Mouse (Mus musculus) kidney, postnatal 0 days (tissue): ENCODE data around the gene Lix1l. TPM values are rescaled to one million over a fixed set of nuclear protein-coding genes. Genes with fewer than 3 reads are reported as not detected.

Source experiments
- ATAC-seq: fragments of 200-750 bp; cut with Nextera tagmentation; replicated peaks from 2 replicates; pipeline ENCODE4 v1.8.0; 2017; ENCODE audit warnings: low read depth, moderate number of reproducible peaks, moderate TSS enrichment, moderate library complexity; ENCODE audit not compliant: low FRiP score
- DNase-seq: peaks from one replicate; pipeline ENCODE4 v3.0.0-alpha.2; 2016; ENCODE audit warnings: low spot score
- H3K27ac ChIP-seq: fragments of 300-500 bp; sonication (generic); 2 replicates; pipeline ENCODE4 v1.5.1; 2014; ENCODE audit warnings: mild to moderate bottlenecking
- H3K27me3 ChIP-seq: fragments of 300-500 bp; sonication (generic); 2 replicates; pipeline ENCODE4 v1.6.1; 2014; ENCODE audit warnings: low read length, mixed read lengths; ENCODE audit not compliant: insufficient read depth
- H3K36me3 ChIP-seq: fragments of 300-500 bp; sonication (generic); 2 replicates; pipeline ENCODE4 v1.6.1; 2014; ENCODE audit warnings: low read length, mixed read lengths; ENCODE audit not compliant: insufficient read depth
- H3K4me1 ChIP-seq: fragments of 300-500 bp; sonication (generic); replicated peaks from 2 replicates; pipeline ENCODE4 v1.6.1; 2014; ENCODE audit warnings: antibody characterized with exemption, low read length, mixed read lengths; ENCODE audit not compliant: insufficient read depth
- H3K4me2 ChIP-seq: fragments of 300-500 bp; sonication (generic); 2 replicates; pipeline ENCODE4 v1.6.1; 2014; ENCODE audit warnings: mild to moderate bottlenecking, low read length, moderate library complexity, mixed read lengths
- H3K4me3 ChIP-seq: fragments of 300-500 bp; sonication (generic); replicated peaks from 2 replicates; pipeline ENCODE4 v1.5.1; 2014; ENCODE audit warnings: low read depth, low read length
- H3K9ac ChIP-seq: fragments of 300-500 bp; sonication (generic); 2 replicates; pipeline ENCODE4 v1.6.1; 2014; ENCODE audit warnings: low read depth, low read length
- H3K9me3 ChIP-seq: fragments of 300-500 bp; sonication (generic); replicated peaks from 2 replicates; pipeline ENCODE4 v1.6.1; 2016; ENCODE audit warnings: low read length, inconsistent platforms, mixed read lengths
- CTCF ChIP-seq: IDR thresholded peaks from 2 replicates; pipeline ENCODE4 v1.5.1; 2016; ENCODE audit warnings: antibody characterized with exemption, low read depth, mild to moderate bottlenecking, moderate library complexity
- WGBS: fragments of 180-500 bp; shearing (Covaris S2); extraction: QIAGEN DNeasy Blood & Tissue Kit; methylation state at CpG from one replicate; pipeline ENCODE4 v1.1.7; 2014; 5-methylcytosine and 5-hydroxymethylcytosine counted together
- polyA plus RNA-seq: library from polyadenylated mRNA; unstranded; fragments of >200 nt; fragmentation: Nextera tagmentation; extraction: Ambion mirVana; gene quantifications from 2 replicates; pipeline ENCODE4 v1.2.1, GENCODE M21; 2015

The Lix1l gene
- polyA plus RNA-seq, 1 experiment from 2014 or later, result 4.9 TPM

GRCm38 (mm10) chr3:96564633-96565032, 36.3 kb upstream of the Lix1l start:
- H3K4me1 ChIP-seq, result peaks cover 16% of the 10 kb centered on the region
- H3K9ac ChIP-seq, result no peak overlapping the region
- TF ChIP-seq CTCF, result no peak
- no peaks in the 10 kb centered on the region for H3K9me3 ChIP-seq
- H3K27me3 ChIP-seq, result no peaks in the 10 kb centered on the region
- WGBS, result 13% methylated on average over 7 of the region's 7 CpGs
- H3K4me2 ChIP-seq, result peak overlapping the region; percentile 4; the same call in 1 of the 2 replicates
- H3K36me3 ChIP-seq, result peaks cover 19% of the 10 kb centered on the region
- H3K27ac ChIP-seq, result peak overlapping the region; percentile 86
- peak; percentile 75 for DNase-seq
- H3K4me3 ChIP-seq, result no peak overlapping the region
- no peak for ATAC-seq

DNA sequence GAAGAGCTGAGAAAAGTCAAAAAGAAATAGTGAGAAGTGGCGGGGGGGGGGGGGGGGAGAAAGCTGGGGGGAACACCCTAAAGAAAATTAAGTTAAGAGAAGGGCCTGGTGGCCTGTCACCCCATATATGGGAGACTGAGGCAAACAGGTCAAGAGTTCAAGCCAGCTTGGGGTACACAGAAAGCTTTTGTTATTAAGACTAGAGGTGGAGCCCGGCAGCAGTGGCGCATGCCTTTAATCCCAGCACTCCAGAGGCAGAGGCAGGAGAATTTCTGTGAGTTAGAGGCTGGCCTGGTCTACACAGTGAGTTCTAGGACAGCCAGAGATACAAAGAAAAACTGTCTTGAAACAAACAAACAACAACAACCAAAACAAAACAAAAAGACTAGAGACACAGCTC, 35.8 kb upstream of the Lix1l start:
- Histone ChIP-seq H3K9ac (no peak overlapping the region), H3K27ac (peak overlapping the region; percentile 86), H3K4me3 (no peak overlapping the region), H3K4me2 (peak overlapping the region; percentile 4; the same call in 1 of the 2 replicates), H3K4me1 (peaks cover 16% of the 10 kb centered on the region), H3K27me3 (no peaks in the 10 kb centered on the region), H3K9me3 (no peaks in the 10 kb centered on the region), H3K36me3 (peaks cover 14% of the 10 kb centered on the region)
- TF ChIP-seq CTCF, result no peak
- DNase-seq (no peak), ATAC-seq (no peak)
- 58% methylated on average over 3 of the region's 3 CpGs for WGBS

DNA sequence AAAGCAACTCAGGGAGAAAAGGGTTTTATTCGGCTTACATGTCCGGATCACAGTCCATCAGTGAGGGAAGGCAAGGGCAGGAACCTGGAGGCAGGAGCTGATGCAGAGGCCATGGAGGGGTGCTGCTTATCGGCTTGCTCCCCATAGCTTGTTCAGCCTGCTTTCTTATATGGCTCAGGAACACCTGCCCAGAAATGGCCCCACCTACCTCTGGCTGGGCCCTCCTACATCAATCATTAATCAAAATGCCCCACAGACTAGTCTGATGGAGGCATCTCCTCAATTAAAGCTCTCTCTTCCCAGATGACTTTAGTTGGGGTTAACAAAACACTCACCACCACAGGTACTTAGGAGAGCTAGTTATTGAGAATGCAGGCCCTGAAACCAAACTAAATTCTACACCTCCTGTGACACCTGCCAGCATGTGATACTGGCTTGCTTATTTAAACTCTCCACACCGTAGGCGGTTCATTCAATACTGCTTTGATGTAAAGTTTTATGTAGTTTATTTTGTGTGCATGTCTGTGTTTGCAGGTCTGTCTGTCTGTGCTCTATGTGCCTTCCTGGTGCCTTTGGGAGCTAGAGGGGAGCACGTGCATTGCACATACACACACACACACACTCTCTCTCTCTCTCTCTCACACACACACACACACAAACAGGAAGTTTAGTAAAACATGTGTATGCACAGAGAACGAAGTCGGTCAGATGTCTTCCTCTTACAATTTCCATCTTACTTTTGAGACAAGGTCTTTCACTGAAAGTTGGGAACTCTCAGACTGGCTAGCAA, 34.1 kb upstream of the Lix1l start:
- no peak for DNase-seq
- H3K9me3 ChIP-seq, result no peaks in the 10 kb centered on the region

DNA sequence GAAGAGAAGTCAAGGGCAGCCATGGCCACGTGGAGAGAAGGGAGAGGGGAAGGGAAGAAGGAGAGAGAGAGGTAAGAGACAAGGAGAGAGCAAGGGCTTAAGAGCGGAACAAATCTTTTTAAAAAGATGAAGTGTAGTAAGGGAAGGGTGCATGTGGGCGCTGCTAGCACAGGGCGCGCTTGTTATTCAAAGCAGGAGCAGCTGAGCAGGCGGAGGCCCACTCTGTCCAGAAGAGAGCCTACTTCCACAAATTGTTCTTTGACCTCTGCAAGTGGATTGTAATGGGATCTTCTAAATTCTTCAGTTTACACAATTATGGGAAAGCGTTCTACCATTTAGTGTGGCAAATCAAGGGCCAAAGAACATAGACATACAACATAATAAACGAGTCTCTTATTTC, 32.3 kb upstream of the Lix1l start:
- no peak for TF ChIP-seq CTCF
- no peak overlapping the region for H3K27ac ChIP-seq
- no peaks in the 10 kb centered on the region for H3K36me3 ChIP-seq
- WGBS, result 71% methylated on average over 8 of the region's 8 CpGs
- no peak overlapping the region for H3K9ac ChIP-seq
- no peak overlapping the region for H3K4me2 ChIP-seq
- peaks cover 12% of the 10 kb centered on the region for H3K4me1 ChIP-seq
- no peaks in the 10 kb centered on the region for H3K9me3 ChIP-seq
- DNase-seq (no peak), ATAC-seq (no peak)
- no peak overlapping the region for H3K4me3 ChIP-seq
- no peaks in the 10 kb centered on the region for H3K27me3 ChIP-seq

More for the DNA sequence above, 34.1 kb upstream of the Lix1l start:
- no peak for TF ChIP-seq CTCF
- Histone ChIP-seq H3K27ac (no peak overlapping the region), H3K4me2 (no peak overlapping the region), H3K4me1 (peaks cover 12% of the 10 kb centered on the region), H3K36me3 (no peaks in the 10 kb centered on the region), H3K27me3 (no peaks in the 10 kb centered on the region), H3K9ac (0 out of 2 replicates have a peak overlapping the region, but pooled peaks have one; percentile 18), H3K4me3 (no peak overlapping the region)
- whole genome bisulfite sequencing, result 77% methylated on average over 8 of the region's 8 CpGs
- ATAC-seq, result no peak

DNA sequence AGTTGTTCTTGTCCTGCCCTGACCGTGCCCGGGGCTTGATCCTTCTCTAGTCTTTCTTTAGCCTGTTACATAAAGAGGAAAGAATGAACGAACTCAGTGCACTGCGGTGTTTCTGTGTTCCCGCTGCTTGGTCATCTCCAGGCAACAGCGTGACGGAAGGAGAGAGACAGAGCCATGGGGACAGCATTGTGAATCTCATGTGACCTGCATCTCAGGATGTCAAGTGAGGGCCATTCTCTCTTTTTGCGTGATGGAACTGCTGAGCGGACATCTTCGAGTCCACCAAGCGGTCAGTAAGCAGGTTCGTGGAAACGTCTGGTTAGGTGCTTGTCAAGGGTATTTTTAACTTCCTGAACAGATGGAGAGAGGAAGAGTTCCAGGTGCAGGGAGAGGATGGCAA, 31.4 kb upstream of the Lix1l start:
- no peak for ATAC-seq
- Histone ChIP-seq H3K9me3 (no peaks in the 10 kb centered on the region), H3K4me1 (peaks cover 4% of the 10 kb centered on the region), H3K36me3 (no peaks in the 10 kb centered on the region), H3K4me2 (no peak overlapping the region), H3K4me3 (no peak overlapping the region), H3K9ac (no peak overlapping the region), H3K27ac (no peak overlapping the region), H3K27me3 (no peaks in the 10 kb centered on the region)
- TF ChIP-seq CTCF, result no peak
- WGBS, result 94% methylated on average over 13 of the region's 13 CpGs
- no peak for DNase-seq

DNA sequence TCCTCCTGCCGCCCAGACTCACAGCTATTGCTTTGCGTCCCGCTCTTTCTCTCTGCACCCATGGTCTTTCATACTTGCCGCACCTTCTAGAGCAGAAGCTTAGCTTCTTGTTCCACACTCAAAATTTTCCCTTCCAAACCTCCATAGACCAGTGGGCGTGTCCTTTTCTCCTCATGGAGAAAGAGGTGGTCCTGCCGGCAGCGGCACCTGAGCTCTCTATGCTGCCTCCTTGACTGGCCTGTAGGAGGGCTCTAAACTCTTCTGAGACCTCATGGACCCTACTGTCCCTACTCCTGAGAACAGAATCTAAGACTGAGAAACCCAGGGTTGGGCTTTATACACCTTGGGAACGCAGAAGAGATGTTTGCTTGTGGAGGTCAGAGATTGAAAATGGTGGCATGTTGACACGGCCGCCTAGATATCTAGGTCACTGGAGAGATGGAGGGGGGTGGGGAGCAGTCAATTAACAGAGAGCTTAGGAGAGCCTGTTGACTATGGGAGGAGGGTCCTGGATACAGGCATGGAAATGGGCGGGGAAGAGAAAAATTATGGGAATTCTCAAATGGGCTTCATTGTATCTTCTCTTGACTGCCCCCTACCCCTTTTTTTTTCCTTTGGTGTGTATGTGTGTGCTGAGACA, 30.9 kb upstream of the Lix1l start:
- ATAC-seq, result no peak
- Histone ChIP-seq H3K27me3 (no peaks in the 10 kb centered on the region), H3K4me2 (no peak overlapping the region), H3K4me1 (no peaks in the 10 kb centered on the region; the same call in 1 of the 2 replicates), H3K9me3 (no peaks in the 10 kb centered on the region), H3K4me3 (no peak overlapping the region), H3K9ac (no peak overlapping the region), H3K27ac (no peak overlapping the region), H3K36me3 (no peaks in the 10 kb centered on the region)
- TF ChIP-seq CTCF, result no peak
- no peak for DNase-seq
- WGBS, result 92% methylated on average over 11 of the region's 11 CpGs
